Mouse (Mus musculus) heart, embryonic 11.5 days (tissue): ENCODE measurements around the gene Hagh. TPM values are rescaled to one million over a fixed set of nuclear protein-coding genes. Genes with fewer than 3 reads are reported as not detected.

Experiments used
- ATAC-seq: fragments of 200-750 bp; cut with Nextera tagmentation; replicated peaks from 2 replicates; pipeline ENCODE4 v1.8.0; 2017; ENCODE audit warnings: moderate library complexity; ENCODE audit not compliant: insufficient number of reproducible peaks, low FRiP score, low TSS enrichment
- H3K27ac ChIP-seq: fragments of 300-500 bp; sonication (generic); 2 replicates; pipeline ENCODE4 v1.5.1; 2014; ENCODE audit warnings: mild to moderate bottlenecking, low read depth, low read length
- H3K27me3 ChIP-seq: fragments of 300-500 bp; sonication (generic); 2 replicates; pipeline ENCODE4 v1.6.1; 2014; ENCODE audit warnings: mild to moderate bottlenecking, low read length, mixed read lengths; ENCODE audit not compliant: control insufficient read depth, insufficient read depth
- H3K36me3 ChIP-seq: fragments of 300-500 bp; sonication (generic); 2 replicates; pipeline ENCODE4 v1.6.1; 2014; ENCODE audit warnings: mild to moderate bottlenecking, low read length, moderate library complexity, mixed read lengths; ENCODE audit not compliant: control insufficient read depth, insufficient read depth
- H3K4me1 ChIP-seq: fragments of 300-500 bp; sonication (generic); 2 replicates; pipeline ENCODE4 v1.6.1; 2014; ENCODE audit warnings: low read length; ENCODE audit not compliant: control insufficient read depth, insufficient read depth
- H3K4me2 ChIP-seq: fragments of 300-500 bp; sonication (generic); 2 replicates; pipeline ENCODE4 v1.6.1; 2014; ENCODE audit warnings: mild to moderate bottlenecking, moderate library complexity
- H3K4me3 ChIP-seq: fragments of 300-500 bp; sonication (generic); 2 replicates; pipeline ENCODE4 v1.5.1; 2014; ENCODE audit warnings: low read depth, low read length
- H3K9ac ChIP-seq: fragments of 300-500 bp; sonication (generic); 2 replicates; pipeline ENCODE4 v1.6.1; 2014; ENCODE audit warnings: mild to moderate bottlenecking, low read depth, low read length, moderate library complexity
- H3K9me3 ChIP-seq: fragments of 300-500 bp; sonication (generic); replicated peaks from 2 replicates; pipeline ENCODE4 v1.6.1; 2016; ENCODE audit warnings: low read length; ENCODE audit not compliant: control insufficient read depth
- WGBS: fragments of 180-500 bp; shearing (Covaris S2); extraction: QIAGEN DNeasy Blood & Tissue Kit; methylation state at CpG from one replicate; pipeline ENCODE4 v1.1.7; 2014; ENCODE audit not compliant: insufficient replicate concordance; 5-methylcytosine and 5-hydroxymethylcytosine counted together
- polyA plus RNA-seq: library from polyadenylated mRNA; unstranded; fragments of >200 nt; fragmentation: Nextera tagmentation; extraction: Ambion mirVana; gene quantifications from 2 replicates; pipeline ENCODE4 v1.2.1, GENCODE M21; 2014

The Hagh gene
- polyA plus RNA-seq, 1 experiment from 2014 or later, result 48.8 TPM

DNA sequence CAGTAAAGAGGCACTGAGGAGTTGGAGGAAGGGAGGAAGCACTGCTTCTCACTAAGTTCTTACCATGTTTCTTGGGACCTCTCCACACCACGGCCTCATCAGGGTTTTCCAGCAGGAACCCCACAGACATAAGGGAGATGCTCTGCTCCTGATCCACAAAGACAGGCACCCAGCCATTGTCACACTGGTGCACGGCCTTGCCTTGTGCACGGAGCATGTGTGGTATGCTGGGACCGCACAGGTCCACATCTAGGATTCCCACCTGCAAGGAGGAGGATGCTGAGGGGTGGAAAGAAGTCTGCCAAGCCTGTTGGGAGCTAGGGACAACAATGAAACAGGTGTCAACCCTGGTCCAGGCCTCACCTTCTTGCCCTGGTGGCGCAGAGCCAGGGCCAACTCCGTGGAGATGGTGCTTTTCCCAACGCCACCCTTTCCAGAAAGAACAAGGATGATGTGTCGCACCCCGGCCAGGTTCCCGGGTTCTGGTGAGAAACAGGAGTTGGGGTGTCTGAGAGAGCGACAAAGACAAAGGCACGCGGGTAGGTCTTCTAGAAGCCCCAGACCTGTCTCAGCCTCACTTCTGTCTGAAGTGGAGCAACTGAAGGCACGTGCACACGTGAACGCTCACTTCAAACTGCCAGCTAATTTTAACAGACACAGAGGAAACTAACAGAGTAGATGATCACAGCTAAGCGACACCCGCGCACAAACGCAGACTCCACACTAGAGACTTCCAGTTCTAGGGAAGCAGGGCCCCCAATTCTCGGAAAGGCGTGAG, 45.6 kb downstream of the Hagh start:
- H3K36me3 ChIP-seq, result peaks cover 3% of the 10 kb centered on the region; the same call in 1 of the 2 replicates
- H3K4me2 ChIP-seq, result peak overlapping the region; percentile 69
- no peak for ATAC-seq
- 22% methylated on average over 22 of the region's 22 CpGs for WGBS
- H3K4me1 ChIP-seq, result peaks cover 17% of the 10 kb centered on the region
- peak overlapping the region; percentile 72 for H3K9ac ChIP-seq
- H3K27ac ChIP-seq, result no peak overlapping the region
- H3K4me3 ChIP-seq, result peak overlapping the region; percentile 81
- no peaks in the 10 kb centered on the region for H3K9me3 ChIP-seq
- no peaks in the 10 kb centered on the region for H3K27me3 ChIP-seq

DNA sequence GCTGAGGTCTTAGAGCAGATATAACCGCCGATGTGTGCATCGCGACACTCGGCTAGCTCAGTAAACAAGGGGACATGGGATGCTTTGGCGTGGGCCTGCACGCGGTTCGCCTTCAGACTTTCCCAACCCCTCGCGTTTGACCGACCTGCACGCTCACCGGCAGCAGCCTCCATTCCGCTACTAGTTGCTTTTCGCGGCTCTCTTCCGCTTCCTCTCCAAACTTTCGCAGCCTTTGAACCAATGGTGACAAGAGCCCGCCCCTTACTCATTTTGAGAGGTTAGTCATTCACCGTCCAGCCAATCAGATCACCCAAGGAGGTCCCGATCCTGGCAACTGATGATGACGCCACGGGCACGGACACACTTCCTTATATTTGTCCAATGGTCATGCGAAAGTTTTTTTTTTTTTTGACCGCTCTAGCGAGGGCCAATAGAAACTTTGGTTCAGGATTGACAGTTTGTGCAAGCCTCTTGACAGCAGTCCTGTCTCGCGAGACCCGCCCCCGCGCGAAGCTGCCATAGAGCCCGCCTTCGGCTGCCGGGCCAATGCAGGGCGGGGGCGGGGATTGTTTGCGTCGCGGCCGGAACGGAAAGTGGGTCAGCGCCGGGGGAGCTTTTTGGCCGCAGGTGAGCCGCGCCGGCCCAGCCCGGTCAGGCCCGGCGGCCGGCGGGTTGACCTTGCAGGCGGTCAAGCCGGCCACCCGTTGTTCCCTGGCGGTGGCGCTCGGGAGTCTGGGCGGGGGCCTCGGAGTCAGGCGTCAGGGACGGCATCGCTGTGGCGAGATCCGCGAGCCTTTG, 46.4 kb downstream of the Hagh start, which contains the start of the genes Nubp2 and Spsb3:
TSS of gene Nubp2 (minus strand) at position 216 of the 798 bp plus-strand sequence.
TSS of gene Spsb3 (plus strand) at position 510 of the 798 bp plus-strand sequence.
- Histone ChIP-seq H3K4me3 (peak within 1 kb of the TSS; percentile 81), H3K9ac (peak within 1 kb of the TSS; percentile 89), H3K27ac (peak within 1 kb of the TSS; percentile 63), H3K4me1 (peaks cover 17% of the 10 kb centered on the region), H3K27me3 (no peaks in the 10 kb centered on the region), H3K9me3 (no peaks in the 10 kb centered on the region), H3K36me3 (peaks cover 9% of the 10 kb centered on the region), H3K4me2 (peak within 1 kb of the TSS; percentile 82)
- under 1% methylated on average over 69 of the region's 69 CpGs for WGBS
- ATAC-seq, result peak; percentile 95

DNA sequence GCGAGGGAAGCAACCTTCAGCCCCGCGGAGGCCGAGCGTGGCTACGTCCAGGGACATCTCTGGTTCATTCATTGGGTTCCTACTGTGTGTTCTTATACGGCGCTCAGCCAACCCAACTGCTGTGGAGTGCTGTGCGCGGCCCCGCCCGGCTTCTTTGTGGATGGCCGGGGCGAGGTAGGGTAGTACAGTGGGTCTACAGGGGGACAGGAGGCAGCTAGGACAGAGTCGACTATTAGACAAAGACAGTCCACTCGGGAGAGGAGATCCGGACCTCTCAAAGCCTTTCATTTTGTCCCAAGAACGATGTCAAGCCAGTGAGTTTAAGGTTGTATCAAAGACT, 47.0 kb downstream of the Hagh start:
- H3K4me1 ChIP-seq, result peaks cover 17% of the 10 kb centered on the region
- H3K4me3 ChIP-seq, result peak overlapping the region; percentile 81
- H3K4me2 ChIP-seq, result peak overlapping the region; percentile 82
- H3K9ac ChIP-seq, result peak overlapping the region; percentile 89
- ATAC-seq, result peak; percentile 5
- H3K27ac ChIP-seq, result peak overlapping the region; percentile 63
- no peaks in the 10 kb centered on the region for H3K27me3 ChIP-seq
- H3K9me3 ChIP-seq, result no peaks in the 10 kb centered on the region
- peaks cover 9% of the 10 kb centered on the region for H3K36me3 ChIP-seq
- 2% methylated on average over 18 of the region's 18 CpGs for WGBS

DNA sequence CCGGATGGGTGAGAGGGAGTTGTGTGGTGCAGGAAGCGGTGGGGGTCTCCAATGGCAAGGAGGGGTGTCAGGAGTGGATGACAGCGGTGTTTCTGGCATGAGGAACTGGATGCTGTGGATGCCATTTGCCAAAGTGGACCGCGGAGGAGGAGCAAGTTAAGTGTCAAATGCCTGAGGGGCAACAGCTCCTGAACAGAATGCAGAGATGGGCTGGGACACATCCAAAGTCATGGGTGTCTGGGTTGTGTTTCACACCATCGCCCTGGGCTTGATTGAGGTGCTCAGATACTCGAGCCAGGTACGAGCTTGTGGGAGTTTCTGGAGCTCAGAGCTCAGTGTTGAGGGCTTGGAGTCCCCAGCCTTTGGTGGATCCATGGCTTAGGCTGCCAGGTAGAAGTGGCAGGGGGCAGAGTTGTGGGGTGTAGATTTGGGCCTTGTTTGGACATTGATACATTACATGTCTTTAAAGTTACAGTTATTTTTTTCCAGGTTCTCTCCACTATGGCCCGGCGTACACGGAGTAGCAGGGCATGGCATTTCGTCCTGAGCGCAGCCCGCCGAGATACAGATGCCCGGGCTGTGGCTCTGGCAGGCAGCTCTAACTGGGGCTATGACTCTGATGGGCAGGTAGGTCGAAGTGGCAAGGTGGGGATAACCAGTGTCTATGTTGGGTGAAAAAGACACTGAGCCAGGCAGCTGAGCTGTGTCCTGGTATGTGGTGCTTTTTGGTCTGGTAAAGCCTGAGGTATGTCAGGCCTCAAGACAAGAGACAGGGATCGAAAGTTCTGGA, 47.5 kb downstream of the Hagh start:
- Histone ChIP-seq H3K27me3 (no peaks in the 10 kb centered on the region), H3K4me3 (peak overlapping the region; percentile 81), H3K36me3 (peaks cover 13% of the 10 kb centered on the region), H3K4me1 (peaks cover 17% of the 10 kb centered on the region), H3K4me2 (peak overlapping the region; percentile 82), H3K27ac (no peak overlapping the region; the same call in 1 of the 2 replicates), H3K9ac (peak overlapping the region; percentile 89), H3K9me3 (no peaks in the 10 kb centered on the region)
- ATAC-seq, result no peak
- 62% methylated on average over 18 of the region's 18 CpGs for WGBS

DNA sequence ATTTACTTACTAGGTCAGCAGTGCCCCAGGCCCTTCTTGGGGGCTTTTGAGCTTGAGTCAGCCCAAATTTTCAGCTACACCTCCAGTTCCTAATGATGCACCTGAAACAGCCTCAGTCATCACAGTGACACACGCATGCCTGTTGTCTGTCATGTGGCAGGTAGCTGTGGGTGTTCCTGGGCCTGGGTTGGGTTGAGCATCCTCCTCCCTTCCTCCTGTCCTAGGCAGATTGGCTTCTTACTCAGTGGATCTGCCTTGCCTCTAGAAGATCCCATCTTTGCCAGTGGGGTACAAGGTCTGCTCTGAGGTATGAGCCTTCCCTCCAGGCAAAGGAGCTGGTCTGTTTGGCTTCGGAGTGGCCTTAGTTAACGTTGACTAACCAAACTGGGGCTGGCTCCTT, 48.9 kb downstream of the Hagh start:
- peaks cover 18% of the 10 kb centered on the region for H3K4me1 ChIP-seq
- H3K27me3 ChIP-seq, result no peaks in the 10 kb centered on the region
- H3K9me3 ChIP-seq, result no peaks in the 10 kb centered on the region
- peaks cover 16% of the 10 kb centered on the region for H3K36me3 ChIP-seq
- 88% methylated on average over 3 of the region's 3 CpGs for WGBS
- no peak overlapping the region for H3K4me3 ChIP-seq
- ATAC-seq, result no peak
- H3K4me2 ChIP-seq, result no peak overlapping the region
- H3K27ac ChIP-seq, result no peak overlapping the region
- peak overlapping the region; percentile 29; the same call in 1 of the 2 replicates for H3K9ac ChIP-seq

DNA sequence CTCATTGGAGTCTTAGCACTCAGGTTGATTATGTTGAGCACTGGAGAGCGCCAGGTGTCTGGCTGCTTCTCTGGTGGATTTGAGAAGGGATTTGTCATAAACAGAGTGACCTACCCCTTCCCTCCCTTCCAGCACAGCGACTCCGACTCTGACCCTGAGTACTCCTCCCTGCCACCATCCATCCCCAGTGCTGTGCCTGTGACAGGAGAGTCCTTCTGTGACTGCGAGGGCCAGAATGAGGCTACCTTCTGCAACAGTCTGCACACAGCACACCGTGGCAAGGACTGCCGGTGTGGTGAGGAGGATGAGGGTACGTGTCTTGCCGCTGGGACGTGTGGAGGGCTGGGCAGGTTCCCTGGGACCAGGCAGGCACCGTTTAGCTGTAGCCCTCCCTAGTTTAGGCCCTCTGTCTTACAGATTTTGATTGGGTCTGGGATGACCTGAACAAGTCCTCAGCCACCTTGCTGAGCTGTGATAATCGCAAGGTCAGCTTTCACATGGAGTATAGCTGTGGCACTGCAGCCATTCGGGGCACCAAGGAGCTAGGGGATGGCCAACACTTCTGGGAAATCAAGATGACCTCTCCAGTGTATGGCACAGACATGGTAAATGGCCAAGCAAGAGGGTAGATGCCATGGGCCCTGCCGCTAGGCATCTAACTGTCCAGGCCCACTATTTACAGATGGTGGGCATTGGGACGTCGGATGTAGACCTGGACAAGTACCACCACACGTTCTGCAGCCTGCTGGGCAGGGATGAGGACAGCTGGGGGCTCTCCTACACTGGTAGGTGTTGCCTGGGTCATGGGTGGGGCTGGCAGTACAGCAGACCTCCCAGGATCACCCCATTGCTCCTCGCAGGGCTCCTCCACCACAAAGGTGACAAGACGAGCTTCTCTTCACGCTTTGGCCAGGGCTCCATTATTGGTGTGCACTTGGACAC, 50.5 kb downstream of the Hagh start:
- no peak overlapping the region for H3K4me2 ChIP-seq
- no peaks in the 10 kb centered on the region for H3K9me3 ChIP-seq
- H3K27ac ChIP-seq, result no peak overlapping the region
- no peaks in the 10 kb centered on the region for H3K27me3 ChIP-seq
- 84% methylated on average over 19 of the region's 19 CpGs for whole genome bisulfite sequencing
- no peak for ATAC-seq
- no peak overlapping the region for H3K9ac ChIP-seq
- peaks cover 20% of the 10 kb centered on the region for H3K4me1 ChIP-seq
- H3K36me3 ChIP-seq, result peaks cover 16% of the 10 kb centered on the region
- no peak overlapping the region for H3K4me3 ChIP-seq

DNA sequence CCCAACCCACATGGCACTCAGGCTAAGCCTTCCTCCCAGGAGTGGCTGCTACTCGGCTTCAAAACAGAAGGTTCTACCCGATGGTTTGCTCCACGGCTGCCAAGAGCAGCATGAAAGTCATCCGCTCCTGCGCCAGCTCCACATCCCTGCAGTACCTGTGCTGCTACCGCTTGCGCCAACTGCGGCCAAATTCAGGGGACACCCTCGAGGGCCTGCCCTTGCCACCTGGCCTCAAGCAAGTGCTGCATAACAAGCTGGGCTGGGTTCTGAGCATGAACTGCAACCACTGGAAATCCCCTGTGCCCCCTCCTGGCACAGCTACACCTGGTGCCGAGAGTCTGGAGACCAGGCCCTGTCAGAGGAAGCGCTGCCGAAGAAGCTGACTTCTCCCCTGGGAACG, 51.4 kb downstream of the Hagh start:
- WGBS, result 86% methylated on average over 12 of the region's 13 CpGs
- Histone ChIP-seq H3K36me3 (peaks cover 16% of the 10 kb centered on the region), H3K27ac (no peak overlapping the region), H3K9me3 (no peaks in the 10 kb centered on the region), H3K4me3 (no peak overlapping the region), H3K4me2 (no peak overlapping the region), H3K4me1 (peaks cover 26% of the 10 kb centered on the region), H3K9ac (no peak overlapping the region), H3K27me3 (no peaks in the 10 kb centered on the region)
- no peak for ATAC-seq
